Mouse (Mus musculus) hindbrain, embryonic 15.5 days (tissue): ENCODE measurements at regions not wholly inside any gene's neighbourhood (a gene's known extent, or its start where the extent isn't known, plus 50 kb on each side); places are given as distances from the start of the nearest gene placed in this dataset.

Source experiments
- ATAC-seq: fragments of 200-750 bp; cut with Nextera tagmentation; 2 replicates; pipeline ENCODE4 v1.8.0; 2017; ENCODE audit warnings: low read depth, moderate number of reproducible peaks, moderate TSS enrichment; ENCODE audit not compliant: low FRiP score
- H3K27ac ChIP-seq: fragments of 300-500 bp; sonication (generic); replicated peaks from 2 replicates; pipeline ENCODE4 v1.5.1; 2015; ENCODE audit warnings: mild to moderate bottlenecking, inconsistent platforms
- H3K27me3 ChIP-seq: fragments of 300-500 bp; sonication (generic); 2 replicates; pipeline ENCODE4 v1.6.1; 2015; ENCODE audit warnings: control low read depth, inconsistent platforms
- H3K36me3 ChIP-seq: fragments of 300-500 bp; sonication (generic); 2 replicates; pipeline ENCODE4 v1.6.1; 2015; ENCODE audit warnings: control low read depth, inconsistent platforms
- H3K4me1 ChIP-seq: fragments of 300-500 bp; sonication (generic); replicated peaks from 2 replicates; pipeline ENCODE4 v1.6.1; 2015; ENCODE audit warnings: control low read depth, inconsistent platforms
- H3K4me2 ChIP-seq: fragments of 300-500 bp; sonication (generic); 2 replicates; pipeline ENCODE4 v1.6.1; 2015; ENCODE audit warnings: moderate library complexity, mild to moderate bottlenecking, inconsistent platforms
- H3K4me3 ChIP-seq: fragments of 300-500 bp; sonication (generic); 2 replicates; pipeline ENCODE4 v1.5.1; 2015; ENCODE audit warnings: mild to moderate bottlenecking, inconsistent platforms
- H3K9ac ChIP-seq: fragments of 300-500 bp; sonication (generic); 2 replicates; pipeline ENCODE4 v1.6.1; 2015; ENCODE audit warnings: inconsistent platforms
- H3K9me3 ChIP-seq: fragments of 300-500 bp; sonication (generic); 2 replicates; pipeline ENCODE4 v1.6.1; 2016; ENCODE audit warnings: control low read depth, inconsistent platforms
- WGBS: fragments of 180-500 bp; shearing (Covaris S2); methylation state at CpG from one replicate; pipeline ENCODE4 v1.1.7; 2015; 5-methylcytosine and 5-hydroxymethylcytosine counted together

DNA sequence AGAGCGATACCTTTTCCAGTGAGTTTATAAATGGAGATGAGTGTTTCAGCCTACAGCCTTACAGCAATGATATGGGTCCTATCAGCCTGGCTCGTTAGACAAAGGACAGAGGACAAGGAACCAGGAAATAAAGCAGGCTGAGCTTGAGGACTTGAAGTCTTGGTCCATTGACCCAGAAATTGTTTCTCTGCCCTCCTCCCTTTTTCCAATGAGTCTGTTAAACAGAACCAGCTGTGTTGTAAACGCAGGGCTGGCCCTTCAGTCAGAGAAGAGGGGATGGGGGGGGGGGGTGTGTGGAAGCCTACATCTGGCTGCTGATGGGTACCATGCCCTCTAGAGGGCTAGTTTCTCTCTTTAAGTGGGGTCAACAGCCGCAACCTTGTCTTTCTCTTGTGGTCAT is 199.7 kb upstream of the Nr4a3 start:
- Histone ChIP-seq H3K27me3 (no peaks in the 10 kb centered on the region), H3K4me2 (no peak overlapping the region), H3K36me3 (no peaks in the 10 kb centered on the region), H3K27ac (no peak overlapping the region), H3K4me3 (no peak overlapping the region), H3K4me1 (peaks cover 10% of the 10 kb centered on the region), H3K9me3 (no peaks in the 10 kb centered on the region), H3K9ac (no peak overlapping the region)
- ATAC-seq = no peak
- 81% methylated on average over 3 of the region's 4 CpGs for WGBS

DNA sequence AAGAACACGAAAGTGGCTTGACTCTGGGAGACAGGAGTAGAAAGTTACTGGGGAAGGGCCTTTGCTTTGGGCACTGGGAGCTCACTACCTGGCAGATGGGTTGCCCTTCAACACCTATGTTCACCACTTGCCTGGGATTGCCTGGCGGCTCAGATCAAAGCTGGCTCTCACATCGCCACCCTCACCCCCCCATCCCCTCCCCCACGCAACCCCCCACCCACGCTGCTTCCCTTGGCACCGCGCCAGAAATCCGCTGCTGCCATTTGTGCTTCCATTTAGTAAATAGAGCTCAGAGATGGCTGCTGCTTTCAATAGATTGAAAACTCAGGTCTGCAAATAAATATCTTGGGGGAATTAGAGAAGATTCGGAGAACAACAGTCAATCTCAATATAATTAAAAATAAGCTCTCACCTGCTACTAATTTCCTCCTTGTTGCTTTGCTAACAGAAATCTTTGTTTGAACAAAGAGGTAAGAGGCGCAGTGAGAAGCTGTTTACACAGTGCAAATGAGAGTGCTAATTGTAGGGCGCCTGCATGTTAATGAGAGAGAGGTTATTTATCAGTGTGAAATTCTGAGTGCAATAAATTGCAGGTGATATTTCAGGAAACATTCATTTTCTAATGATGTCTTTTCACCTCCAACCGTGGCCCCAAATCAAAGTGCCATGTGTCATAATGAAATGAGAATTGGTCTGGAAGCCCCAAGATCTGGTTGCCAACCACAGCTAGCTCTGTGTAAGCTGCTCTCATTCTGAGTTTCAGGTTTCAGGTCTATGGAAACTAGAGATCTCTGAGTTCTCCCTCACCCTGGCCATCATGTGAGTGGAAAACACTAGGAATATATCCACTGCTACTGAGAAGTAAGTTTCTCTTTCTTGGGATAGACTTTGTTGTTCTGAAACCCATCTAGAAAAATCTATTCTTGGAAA is 198.3 kb upstream of the Nr4a3 start:
- peak overlapping the region; percentile 20 for H3K4me2 ChIP-seq
- H3K4me1 ChIP-seq = peaks cover 10% of the 10 kb centered on the region
- H3K4me3 ChIP-seq = no peak overlapping the region
- H3K27me3 ChIP-seq = no peaks in the 10 kb centered on the region
- ATAC-seq = no peak
- no peak overlapping the region for H3K9ac ChIP-seq
- H3K9me3 ChIP-seq = no peaks in the 10 kb centered on the region
- peak overlapping the region; percentile 51; the same call in 1 of the 2 replicates for H3K27ac ChIP-seq
- no peaks in the 10 kb centered on the region for H3K36me3 ChIP-seq
- WGBS = 48% methylated on average over 12 of the region's 12 CpGs

DNA sequence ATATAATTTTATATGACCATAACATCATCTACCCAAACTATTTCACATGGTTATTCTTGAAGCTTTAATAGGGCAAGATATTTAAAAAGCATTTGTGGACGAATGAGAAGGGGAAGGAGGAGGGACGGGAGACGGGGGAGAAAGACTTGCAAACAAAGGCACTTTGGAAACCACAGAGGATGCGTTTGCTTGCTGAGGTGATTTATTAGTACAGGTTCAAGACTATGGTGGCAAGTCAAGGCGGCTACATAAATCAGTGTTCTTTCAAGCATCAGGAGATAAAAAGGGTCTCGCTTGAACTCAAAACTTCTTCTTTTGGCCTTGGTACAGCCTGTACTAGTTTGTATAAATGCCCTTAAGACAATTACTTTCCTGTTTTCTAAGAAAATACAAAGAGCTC is 183.8 kb upstream of the Nr4a3 start:
- ATAC-seq = no peak
- WGBS = 51% methylated on average over 6 of the region's 6 CpGs
- no peaks in the 10 kb centered on the region for H3K36me3 ChIP-seq

DNA sequence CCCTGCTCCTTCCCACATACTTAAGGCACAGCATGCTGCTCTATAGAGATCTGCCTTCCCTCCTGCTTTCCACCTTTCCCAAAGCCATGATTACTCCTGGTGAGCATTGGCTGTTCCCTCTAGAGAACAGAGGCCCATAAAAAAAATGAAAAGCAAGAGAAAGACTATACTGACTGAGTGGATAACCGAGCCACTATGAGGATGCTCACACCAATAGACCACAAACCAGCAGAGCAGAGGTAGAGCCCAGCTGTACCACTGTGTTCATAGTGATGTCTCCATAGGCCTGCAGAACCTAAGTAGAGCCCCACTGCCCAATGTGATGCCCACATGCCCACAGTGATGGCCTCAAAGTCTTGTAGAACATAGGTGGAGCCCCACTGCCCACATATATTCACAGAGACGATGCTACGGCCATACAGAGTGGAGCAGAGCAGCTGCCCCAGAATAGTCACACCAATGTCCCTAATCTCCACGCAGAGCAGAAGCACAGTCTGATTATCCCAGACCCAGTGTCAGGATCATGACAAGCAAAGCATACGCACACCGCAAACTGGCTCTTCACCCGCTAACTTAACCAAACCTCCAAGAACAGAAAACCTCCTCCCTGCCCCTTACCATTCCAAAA is 174.8 kb upstream of the Nr4a3 start:
- Histone ChIP-seq H3K27me3 (no peaks in the 10 kb centered on the region), H3K4me2 (no peak overlapping the region), H3K27ac (peak overlapping the region; percentile 43; the same call in 1 of the 2 replicates), H3K9me3 (no peaks in the 10 kb centered on the region), H3K4me1 (no peaks in the 10 kb centered on the region), H3K9ac (no peak overlapping the region), H3K36me3 (no peaks in the 10 kb centered on the region), H3K4me3 (no peak overlapping the region)
- 63% methylated on average over 7 of the region's 7 CpGs for WGBS
- no peak for ATAC-seq

More for the DNA sequence above, 183.8 kb upstream of the Nr4a3 start:
- Histone ChIP-seq H3K27ac (no peak overlapping the region), H3K4me2 (no peak overlapping the region), H3K9ac (no peak overlapping the region), H3K27me3 (no peaks in the 10 kb centered on the region), H3K4me3 (no peak overlapping the region), H3K9me3 (no peaks in the 10 kb centered on the region), H3K4me1 (no peaks in the 10 kb centered on the region)

DNA sequence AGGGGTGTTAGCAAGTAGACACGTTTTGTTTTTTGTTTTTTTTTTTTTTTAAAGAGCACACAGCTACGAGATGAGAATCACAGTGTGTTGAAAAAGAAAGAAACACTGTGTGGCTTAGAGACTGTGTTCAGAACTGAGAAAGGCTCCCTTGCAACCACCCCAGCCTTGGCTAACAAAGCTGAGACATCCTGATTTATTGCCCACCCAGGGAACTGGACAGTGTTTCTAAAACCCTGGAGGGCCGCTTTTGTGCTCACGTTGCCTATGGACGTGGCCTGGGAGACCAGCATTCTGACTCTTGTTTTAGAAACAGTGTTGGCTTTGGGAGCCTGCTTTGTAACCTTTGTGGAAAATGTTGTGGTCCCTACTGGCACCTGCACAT is 174.3 kb upstream of the Nr4a3 start:
- Histone ChIP-seq H3K27me3 (no peaks in the 10 kb centered on the region), H3K4me1 (no peaks in the 10 kb centered on the region), H3K4me2 (no peak overlapping the region), H3K9ac (no peak overlapping the region), H3K4me3 (no peak overlapping the region), H3K9me3 (no peaks in the 10 kb centered on the region), H3K36me3 (no peaks in the 10 kb centered on the region), H3K27ac (no peak overlapping the region)
- peak; percentile 54; the same call in 1 of the 2 replicates for ATAC-seq
- WGBS = 33% methylated on average over 5 of the region's 5 CpGs

DNA sequence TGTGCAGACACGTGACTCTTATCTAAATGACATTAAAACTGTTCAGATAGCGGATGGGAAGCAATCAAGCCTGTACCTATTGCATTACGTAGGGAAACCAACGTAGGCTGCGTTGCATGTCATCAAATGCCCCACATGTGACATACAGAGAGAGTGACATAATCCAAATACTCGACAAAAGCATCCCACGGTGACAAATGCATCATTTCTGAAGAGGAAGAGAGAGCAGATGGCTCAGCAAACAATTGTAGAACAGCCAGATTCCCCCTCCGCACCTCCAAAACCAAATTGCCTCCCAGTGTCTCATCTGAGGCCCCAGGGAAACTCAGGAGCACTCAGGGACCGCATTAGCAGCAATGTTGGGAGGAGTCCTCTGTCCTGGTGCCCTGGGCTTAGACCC is 163.4 kb upstream of the Nr4a3 start:
- Histone ChIP-seq H3K9ac (no peak overlapping the region), H3K9me3 (no peaks in the 10 kb centered on the region), H3K27me3 (no peaks in the 10 kb centered on the region), H3K4me2 (no peak overlapping the region), H3K27ac (peak overlapping the region; percentile 44; the same call in 1 of the 2 replicates), H3K4me1 (no peaks in the 10 kb centered on the region), H3K36me3 (no peaks in the 10 kb centered on the region), H3K4me3 (no peak overlapping the region)
- 51% methylated on average over 9 of the region's 9 CpGs for WGBS
- peak; percentile 59 for ATAC-seq

DNA sequence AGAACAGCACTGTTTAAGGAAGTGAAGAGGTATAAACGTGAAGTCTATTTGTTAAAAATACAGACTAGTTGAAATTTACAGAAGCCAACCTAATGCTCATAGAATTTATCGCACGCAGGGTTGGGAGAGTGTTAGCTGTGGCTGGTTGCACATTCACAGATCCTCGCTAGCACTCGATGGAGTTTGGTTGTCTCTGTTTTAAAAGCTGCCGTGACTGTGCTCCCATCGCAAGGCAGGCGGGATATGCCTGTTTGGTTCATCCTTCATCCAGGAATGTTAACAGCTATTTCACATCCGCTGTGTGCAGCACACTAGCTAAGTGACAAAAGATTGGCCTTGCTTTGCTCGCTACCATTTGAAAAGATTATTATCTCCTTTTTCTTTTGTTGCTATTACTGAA is 162.9 kb upstream of the Nr4a3 start:
- no peaks in the 10 kb centered on the region for H3K9me3 ChIP-seq
- H3K9ac ChIP-seq = no peak overlapping the region
- H3K27ac ChIP-seq = peak overlapping the region; percentile 44; the same call in 1 of the 2 replicates
- H3K4me3 ChIP-seq = no peak overlapping the region
- 51% methylated on average over 10 of the region's 10 CpGs for WGBS
- no peaks in the 10 kb centered on the region for H3K4me1 ChIP-seq
- ATAC-seq = peak; percentile 51; the same call in 1 of the 2 replicates
- no peaks in the 10 kb centered on the region for H3K36me3 ChIP-seq
- no peak overlapping the region for H3K4me2 ChIP-seq
- H3K27me3 ChIP-seq = no peaks in the 10 kb centered on the region

DNA sequence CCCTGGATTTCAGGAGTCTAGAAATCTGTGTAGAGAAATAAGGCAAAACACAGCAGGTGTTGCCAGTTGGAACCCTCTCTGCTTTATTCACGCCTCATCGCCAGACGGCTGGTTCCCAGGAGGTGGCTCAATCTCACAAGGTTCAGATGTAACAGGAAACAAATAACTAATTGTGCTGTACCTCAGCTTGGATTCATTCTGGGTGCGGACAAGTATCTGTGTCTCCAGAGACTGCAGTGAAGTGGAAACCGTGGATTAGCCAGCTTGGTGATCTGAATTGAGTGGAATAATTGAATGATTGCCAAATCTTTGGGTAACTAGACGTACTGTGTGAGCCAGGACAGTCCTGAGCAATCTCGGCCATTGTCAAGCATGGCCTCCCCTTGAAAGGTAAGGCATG is 145.4 kb upstream of the Nr4a3 start:
- no peak overlapping the region for H3K27ac ChIP-seq
- H3K4me2 ChIP-seq = no peak overlapping the region
- H3K4me3 ChIP-seq = no peak overlapping the region
- no peaks in the 10 kb centered on the region for H3K36me3 ChIP-seq
- WGBS = 27% methylated on average over 7 of the region's 7 CpGs
- H3K9me3 ChIP-seq = no peaks in the 10 kb centered on the region
- H3K4me1 ChIP-seq = peaks cover 4% of the 10 kb centered on the region; the same call in 1 of the 2 replicates
- no peaks in the 10 kb centered on the region for H3K27me3 ChIP-seq
- ATAC-seq = peak; percentile 71
- H3K9ac ChIP-seq = no peak overlapping the region

DNA sequence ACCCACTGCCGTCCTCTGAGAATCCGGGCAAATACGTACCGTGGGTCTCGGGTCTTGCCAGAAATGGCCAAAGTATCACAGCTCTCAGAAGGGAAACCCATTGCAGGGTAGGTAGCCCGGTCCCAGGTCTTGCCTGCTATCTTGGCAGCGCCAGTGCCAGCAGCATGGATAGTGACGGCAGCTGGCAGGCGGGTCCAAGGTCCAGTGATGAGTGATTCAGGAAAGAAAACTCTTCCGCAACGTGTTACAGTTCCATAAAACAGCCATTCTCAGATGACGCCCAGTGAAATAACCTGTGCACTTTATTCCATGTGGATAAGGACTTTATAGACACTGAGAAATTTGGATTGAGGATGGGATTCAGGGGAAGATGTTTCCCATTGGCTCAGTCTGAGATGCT is 142.2 kb upstream of the Nr4a3 start:
- 96% methylated on average over 12 of the region's 12 CpGs for WGBS
- Histone ChIP-seq H3K4me3 (no peak overlapping the region), H3K4me1 (peaks cover 4% of the 10 kb centered on the region; the same call in 1 of the 2 replicates), H3K36me3 (no peaks in the 10 kb centered on the region), H3K4me2 (no peak overlapping the region), H3K27me3 (no peaks in the 10 kb centered on the region), H3K9me3 (no peaks in the 10 kb centered on the region), H3K9ac (no peak overlapping the region), H3K27ac (no peak overlapping the region)
- ATAC-seq = no peak

DNA sequence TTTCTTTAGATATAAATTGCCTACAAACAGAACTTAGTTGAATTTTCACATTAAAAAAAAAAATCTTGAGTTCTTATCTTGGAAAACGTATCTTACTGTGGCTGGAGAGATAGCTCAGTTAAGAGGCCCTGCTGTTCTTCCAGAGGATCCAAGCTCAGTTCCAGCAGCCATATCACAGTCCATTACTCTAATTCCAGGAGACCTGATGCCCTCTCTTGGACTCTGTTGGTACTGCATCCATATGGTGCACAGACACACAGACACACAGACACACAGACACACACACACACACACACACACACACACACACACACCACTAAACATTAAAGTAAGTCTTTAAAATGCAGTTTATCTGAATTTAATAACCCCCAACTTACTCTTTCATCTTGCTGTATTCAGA is 132.7 kb upstream of the Nr4a3 start:
- Histone ChIP-seq H3K4me3 (no peak overlapping the region), H3K9ac (no peak overlapping the region), H3K4me1 (no peaks in the 10 kb centered on the region), H3K9me3 (no peaks in the 10 kb centered on the region), H3K4me2 (no peak overlapping the region), H3K27ac (no peak overlapping the region), H3K27me3 (no peaks in the 10 kb centered on the region), H3K36me3 (no peaks in the 10 kb centered on the region)
- 93% methylated on average over 1 of the region's 1 CpGs for whole genome bisulfite sequencing
- ATAC-seq = no peak

DNA sequence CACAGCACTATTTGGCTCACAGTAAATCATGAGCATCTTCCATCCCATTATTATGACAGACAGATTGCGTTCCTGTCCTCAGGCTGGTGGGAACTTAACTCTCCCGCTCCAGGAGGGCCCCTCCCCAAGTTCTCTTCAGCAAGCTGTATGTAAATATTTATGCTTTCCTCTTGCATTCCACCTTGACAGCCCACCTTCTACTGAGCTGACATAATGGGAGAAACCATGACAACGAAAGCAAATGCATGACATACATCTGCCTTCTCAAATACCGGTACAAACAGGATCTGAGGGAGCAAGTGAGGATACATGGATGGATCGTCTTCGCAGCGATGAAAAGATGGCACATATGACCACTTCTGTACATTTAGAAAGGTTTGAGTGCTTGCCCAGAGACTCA is 125.4 kb upstream of the Nr4a3 start:
- H3K4me2 ChIP-seq = no peak overlapping the region
- no peaks in the 10 kb centered on the region for H3K27me3 ChIP-seq
- H3K9ac ChIP-seq = no peak overlapping the region
- no peak overlapping the region for H3K27ac ChIP-seq
- no peaks in the 10 kb centered on the region for H3K4me1 ChIP-seq
- no peak for ATAC-seq
- H3K9me3 ChIP-seq = no peaks in the 10 kb centered on the region
- H3K4me3 ChIP-seq = no peak overlapping the region
- no peaks in the 10 kb centered on the region for H3K36me3 ChIP-seq
- WGBS = 76% methylated on average over 7 of the region's 7 CpGs

DNA sequence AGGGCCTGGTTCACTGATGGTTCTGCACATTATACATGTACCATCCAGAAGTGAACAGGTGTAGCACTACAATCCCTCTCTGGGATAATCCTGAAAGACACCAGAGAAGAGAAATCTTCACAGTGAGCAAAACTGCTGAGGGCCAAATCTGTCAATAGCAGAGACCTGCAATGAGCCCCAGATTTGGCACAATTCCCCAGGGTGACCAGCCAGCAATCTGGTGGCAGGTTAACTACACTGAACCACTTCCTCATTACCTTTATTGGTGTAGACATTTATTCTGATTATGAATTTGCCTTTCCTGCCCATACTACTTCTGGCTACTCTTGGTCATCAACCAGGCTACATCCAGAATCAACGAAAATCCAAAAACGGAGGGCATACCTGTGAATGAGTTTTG is 113.5 kb upstream of the Nr4a3 start:
- no peak overlapping the region for H3K4me2 ChIP-seq
- 90% methylated on average over 2 of the region's 2 CpGs for WGBS
- no peaks in the 10 kb centered on the region for H3K9me3 ChIP-seq
- no peak overlapping the region for H3K9ac ChIP-seq
- H3K4me1 ChIP-seq = no peaks in the 10 kb centered on the region
- no peak overlapping the region for H3K4me3 ChIP-seq
- H3K27me3 ChIP-seq = no peaks in the 10 kb centered on the region
- H3K27ac ChIP-seq = no peak overlapping the region
- ATAC-seq = no peak
- no peaks in the 10 kb centered on the region for H3K36me3 ChIP-seq
